Mouse (Mus musculus) liver, embryonic 14.5 days (tissue): ENCODE data around the gene Lhb. TPM values are rescaled to one million over a fixed set of nuclear protein-coding genes. Genes with fewer than 3 reads are reported as not detected.
A peak's percentile ranks its signal among the peaks of the same experiment; 100 is the strongest.

ENCODE experiments used
- ATAC-seq: fragments of 200-750 bp; cut with Nextera tagmentation; 2 replicates; pipeline ENCODE4 v1.8.0; 2017; ENCODE audit warnings: moderate number of reproducible peaks, mild to moderate bottlenecking, moderate library complexity; ENCODE audit not compliant: insufficient read depth
- DNase-seq, 3 experiments: peaks; one replicate each; pipeline ENCODE4 v3.0.0-alpha.2; 2012 to 2013; ENCODE audit warnings: low read depth in 3 of 3, low spot score in 3 of 3
- H3K27ac ChIP-seq: fragments of 300-500 bp; sonication (generic); 2 replicates; pipeline ENCODE4 v1.5.1; 2014; ENCODE audit warnings: moderate library complexity, mild to moderate bottlenecking, control low read depth, inconsistent platforms
- H3K27me3 ChIP-seq: fragments of 300-500 bp; sonication (generic); 2 replicates; pipeline ENCODE4 v1.6.1; 2014; ENCODE audit warnings: mild to moderate bottlenecking, low read length, moderate library complexity; ENCODE audit not compliant: control insufficient read depth, insufficient read depth
- H3K36me3 ChIP-seq: fragments of 300-500 bp; sonication (generic); replicated peaks from 2 replicates; pipeline ENCODE4 v1.6.1; 2014; ENCODE audit warnings: low read depth; ENCODE audit not compliant: control insufficient read depth, insufficient read depth
- H3K4me1 ChIP-seq, 2 experiments: fragments of 200-500 bp in 1 of 2; fragments of 300-500 bp in 1 of 2; sonication (generic) in 1 of 2; replicated peaks; 2 replicates each; pipeline ENCODE4 v1.6.1; 2012 to 2014; ENCODE audit warnings: antibody characterized with exemption in 1 of 2, inconsistent platforms in 1 of 2, low read length in 1 of 2; ENCODE audit not compliant: control insufficient read depth in 2 of 2, insufficient read depth in 2 of 2
- H3K4me2 ChIP-seq: fragments of 300-500 bp; sonication (generic); 2 replicates; pipeline ENCODE4 v1.6.1; 2014; ENCODE audit warnings: low read depth, mild to moderate bottlenecking, control low read depth, moderate library complexity
- H3K4me3 ChIP-seq, 2 experiments: fragments of 200-500 bp in 1 of 2; fragments of 300-500 bp in 1 of 2; sonication (generic) in 1 of 2; 2 replicates each; pipeline ENCODE4 v1.5.1; 2012 to 2014; ENCODE audit warnings: low read depth in 2 of 2, low read length in 2 of 2, mild to moderate bottlenecking in 2 of 2, control low read depth in 1 of 2, inconsistent platforms in 1 of 2, moderate library complexity in 1 of 2; ENCODE audit not compliant: insufficient read depth in 1 of 2
- H3K9ac ChIP-seq: fragments of 300-500 bp; sonication (generic); replicated peaks from 2 replicates; pipeline ENCODE4 v1.6.1; 2014; ENCODE audit warnings: mild to moderate bottlenecking, control low read depth, moderate library complexity
- H3K9me3 ChIP-seq: fragments of 300-500 bp; sonication (generic); 2 replicates; pipeline ENCODE4 v1.6.1; 2016; ENCODE audit warnings: low read length, mixed read lengths; ENCODE audit not compliant: control insufficient read depth
- CTCF ChIP-seq: IDR thresholded peaks from 2 replicates; pipeline ENCODE4 v1.5.1; 2016; ENCODE audit warnings: antibody characterized with exemption, low read depth, control low read depth
- EP300 ChIP-seq: IDR thresholded peaks from 2 replicates; pipeline ENCODE4 v1.6.1; 2016; ENCODE audit warnings: antibody characterized with exemption, low read depth
- whole genome bisulfite sequencing: fragments of 180-500 bp; shearing (Covaris S2); extraction: QIAGEN DNeasy Blood & Tissue Kit; methylation state at CpG from one replicate; pipeline ENCODE4 v1.1.7; 2014; ENCODE audit not compliant: insufficient replicate concordance; 5-methylcytosine and 5-hydroxymethylcytosine counted together
- polyA plus RNA-seq, 2 experiments: library from polyadenylated mRNA; depleted of rRNA in 1 of 2; stranded (reverse) in 1 of 2; unstranded in 1 of 2; fragments of >200 nt; fragmentation: Nextera tagmentation in 1 of 2; extraction: Ambion mirVana in 1 of 2; gene quantifications; 2 replicates each; pipeline versions ENCODE4 v1.2.1 to v1.2.3; 2012 to 2014

Lhb gene
- polyA plus RNA-seq, 2 experiments = not detected

GRCm38 (mm10) chr7:45413864-45414739 lies 6.5 kb upstream of the Lhb start:
- ATAC-seq = no peak

GRCm38 (mm10) chr7:45414740-45415224 lies 5.8 kb upstream of the Lhb start:
- DNase-seq = no peak
- H3K9ac ChIP-seq = no peak overlapping the region
- no peak overlapping the region for H3K4me3 ChIP-seq
- TF ChIP-seq CTCF (no peak), EP300 (no peak)
- H3K27me3 ChIP-seq = peaks cover 90% of the 10 kb centered on the region
- H3K4me1 ChIP-seq = no peaks in the 10 kb centered on the region
- H3K36me3 ChIP-seq = no peaks in the 10 kb centered on the region
- no peak overlapping the region for H3K4me2 ChIP-seq
- no peak overlapping the region for H3K27ac ChIP-seq
- ATAC-seq = no peak
- H3K9me3 ChIP-seq = no peaks in the 10 kb centered on the region
- 22% methylated on average over 12 of the region's 12 CpGs for WGBS

More at GRCm38 (mm10) chr7:45413864-45414739, 6.5 kb upstream of the Lhb start:
- 2% methylated on average over 27 of the region's 27 CpGs for WGBS
- Histone ChIP-seq H3K4me1 (no peaks in the 10 kb centered on the region), H3K9ac (no peak overlapping the region), H3K27ac (no peak overlapping the region), H3K4me3 (peak overlapping the region in 1 of 2 experiments; percentile 43; a peak in 2 of 4 replicates), H3K4me2 (peak overlapping the region; percentile 59), H3K9me3 (no peaks in the 10 kb centered on the region), H3K27me3 (peaks cover 96% of the 10 kb centered on the region), H3K36me3 (no peaks in the 10 kb centered on the region)
- TF ChIP-seq EP300 (no peak), CTCF (no peak)
- DNase-seq = no peak

GRCm38 (mm10) chr7:45415636-45416035 lies 5.0 kb upstream of the Lhb start:
- Histone ChIP-seq H3K4me1 (no peaks in the 10 kb centered on the region), H3K36me3 (no peaks in the 10 kb centered on the region), H3K4me3 (no peak overlapping the region), H3K9me3 (no peaks in the 10 kb centered on the region), H3K4me2 (no peak overlapping the region), H3K9ac (no peak overlapping the region), H3K27me3 (peaks cover 82% of the 10 kb centered on the region), H3K27ac (no peak overlapping the region)
- TF ChIP-seq EP300 (no peak), CTCF (no peak)
- ATAC-seq (no peak), DNase-seq (no peak)
- WGBS = 9% methylated on average over 37 of the region's 37 CpGs

GRCm38 (mm10) chr7:45417962-45418492 lies 2.6 kb upstream of the Lhb start:
- no peak for DNase-seq
- no peak overlapping the region for H3K9ac ChIP-seq
- TF ChIP-seq EP300 (no peak), CTCF (no peak)
- 11% methylated on average over 13 of the region's 13 CpGs for WGBS
- peaks cover 11% of the 10 kb centered on the region; the same call in 1 of the 2 replicates for H3K36me3 ChIP-seq
- no peaks in the 10 kb centered on the region for H3K4me1 ChIP-seq
- no peak for ATAC-seq
- H3K4me2 ChIP-seq = no peak overlapping the region
- no peaks in the 10 kb centered on the region for H3K9me3 ChIP-seq
- peaks cover 61% of the 10 kb centered on the region for H3K27me3 ChIP-seq
- H3K27ac ChIP-seq = no peak overlapping the region
- no peak overlapping the region for H3K4me3 ChIP-seq
